Mouse (Mus musculus): Measurements from ENCODE around the gene Lysmd2. TPM values are rescaled to one million over a fixed set of nuclear protein-coding genes. Genes with fewer than 3 reads are reported as not detected.
"Not testable (repeated sequence)": the region's sequence is repeated elsewhere in the genome, so short reads cannot be mapped to it uniquely, and the experiment has no call there.

Lysmd2 gene
- total RNA-seq, 2 experiments from 2014 or later, result 24.6 to 26.4 TPM

GRCm38 (mm10) chr9:75624983-75625555 is 472 bp upstream of the Lysmd2 start:
- no peak for DNase-seq (ENCODE audit: low spot score in 2 of 2)

GRCm38 (mm10) chr9:75626308-75626604 is 715 bp downstream of the Lysmd2 start:
- DNase-seq (ENCODE audit: low spot score in 2 of 2), result no peak

- DNase-seq (ENCODE audit: low spot score in 2 of 2), result no peak
Observed at GRCm38 (mm10) chr9:75630823-75631454, 5.4 kb downstream of the Lysmd2 start.

- DNase-seq (ENCODE audit: low spot score in 2 of 2), result no peak
Observed at GRCm38 (mm10) chr9:75632111-75632510, 6.6 kb downstream of the Lysmd2 start.

- no peak for DNase-seq (ENCODE audit: low spot score in 2 of 2)
Observed at GRCm38 (mm10) chr9:75632902-75633301, 7.4 kb downstream of the Lysmd2 start.

- DNase-seq (ENCODE audit: low spot score in 2 of 2), result no peak
Observed at GRCm38 (mm10) chr9:75633603-75634002, 8.1 kb downstream of the Lysmd2 start.

GRCm38 (mm10) chr9:75634226-75634625 is 8.7 kb downstream of the Lysmd2 start:
- no peak for DNase-seq (ENCODE audit: low spot score in 2 of 2)

- no peak for DNase-seq (ENCODE audit: low spot score in 2 of 2)
Observed at GRCm38 (mm10) chr9:75645405-75645804, 19.9 kb downstream of the Lysmd2 start.

- DNase-seq (ENCODE audit: low spot score in 2 of 2), result no peak
Observed at GRCm38 (mm10) chr9:75653981-75654911, 28.7 kb downstream of the Lysmd2 start.

GRCm38 (mm10) chr9:75656456-75656855 is 30.9 kb downstream of the Lysmd2 start:
- DNase-seq (ENCODE audit: low spot score in 2 of 2), result not testable (repeated sequence)

- no peak for DNase-seq (ENCODE audit: low spot score in 2 of 2)
Observed at GRCm38 (mm10) chr9:75660917-75661316, 35.4 kb downstream of the Lysmd2 start.

GRCm38 (mm10) chr9:75665364-75665763 is 39.8 kb downstream of the Lysmd2 start:
- DNase-seq (ENCODE audit: low spot score in 2 of 2), result no peak

- DNase-seq (ENCODE audit: low spot score in 2 of 2), result no peak
Observed at GRCm38 (mm10) chr9:75666612-75667011, 41.1 kb downstream of the Lysmd2 start.

- DNase-seq (ENCODE audit: low spot score in 2 of 2), result no peak
Observed at GRCm38 (mm10) chr9:75672769-75673168, 47.2 kb downstream of the Lysmd2 start.

GRCm38 (mm10) chr9:75676226-75676625 is 50.7 kb downstream of the Lysmd2 start:
- no peak for DNase-seq (ENCODE audit: low spot score in 2 of 2)

- DNase-seq (ENCODE audit: low spot score in 2 of 2), result no peak
Observed at GRCm38 (mm10) chr9:75678341-75678740, 52.8 kb downstream of the Lysmd2 start.

GRCm38 (mm10) chr9:75679629-75680028 is 54.1 kb downstream of the Lysmd2 start:
- DNase-seq (ENCODE audit: low spot score in 2 of 2), result no peak

GRCm38 (mm10) chr9:75680606-75681005 is 55.1 kb downstream of the Lysmd2 start:
- no peak for DNase-seq (ENCODE audit: low spot score in 2 of 2)

GRCm38 (mm10) chr9:75683426-75684191 is 58.1 kb downstream of the Lysmd2 start, which contains the start of gene Scg3:
TSS of gene Scg3 (minus strand) at chr9:75684056.
- peak; percentile 30 to 37 for DNase-seq (ENCODE audit: low spot score in 2 of 2)

- DNase-seq (ENCODE audit: low spot score in 2 of 2), result no peak
Observed at GRCm38 (mm10) chr9:75684292-75684691, 58.8 kb downstream of the Lysmd2 start.

GRCm38 (mm10) chr9:75684772-75685171 is 59.2 kb downstream of the Lysmd2 start:
- no peak for DNase-seq (ENCODE audit: low spot score in 2 of 2)

Data from adrenal gland, postnatal 4 days (tissue).